Mouse (Mus musculus): ENCODE data around the gene Trim24. TPM values are rescaled to one million over a fixed set of nuclear protein-coding genes. Genes with fewer than 3 reads are reported as not detected.
"Not testable (repeated sequence)": the region's sequence is repeated elsewhere in the genome, so short reads cannot be mapped to it uniquely, and the experiment has no call there.

Trim24 gene
- polyA plus RNA-seq (2012; ENCODE audit: insufficient read depth, insufficient read length, missing spikeins), result 18.7 and 20.1 TPM in 2 replicates

GRCm38 (mm10) chr6:37870245-37871136, at the start of gene Trim24:
Gene Trim24 (plus strand): TSS chr6:37870811.
- peaks cover 6% of the 10 kb centered on the region for H3K4me1 ChIP-seq (ENCODE audit: control insufficient read depth, insufficient read depth, low read length)
- H3K4me3 ChIP-seq (ENCODE audit: insufficient read depth, low read length), result peak within 1 kb of the TSS; percentile 93
- TF ChIP-seq CTCF (IDR thresholded peaks at IDR 0.05; ENCODE audit: low read depth, low read length) (no peak), POLR2A (IDR thresholded peaks at IDR 0.05; ENCODE audit: borderline replicate concordance, low read depth, low read length) (no peak)
- peak within 1 kb of the TSS; percentile 84 for H3K27ac ChIP-seq (ENCODE audit: insufficient read depth, low read depth, low read length)

- no peak overlapping the region for H3K4me3 ChIP-seq (ENCODE audit: insufficient read depth, low read length)
- H3K27ac ChIP-seq (ENCODE audit: insufficient read depth, low read depth, low read length), result no peak overlapping the region
- no peaks in the 10 kb centered on the region for H3K4me1 ChIP-seq (ENCODE audit: control insufficient read depth, insufficient read depth, low read length)
- no peak for TF ChIP-seq POLR2A (IDR thresholded peaks at IDR 0.05; ENCODE audit: borderline replicate concordance, low read depth, low read length)
- no peak for TF ChIP-seq CTCF (IDR thresholded peaks at IDR 0.05; ENCODE audit: low read depth, low read length)
Observed at GRCm38 (mm10) chr6:37821531-37822051, 49.0 kb upstream of the Trim24 start.

- Histone ChIP-seq H3K4me1 (ENCODE audit: control insufficient read depth, insufficient read depth, low read length) (no peaks in the 10 kb centered on the region), H3K4me3 (ENCODE audit: insufficient read depth, low read length) (no peak overlapping the region), H3K27ac (ENCODE audit: insufficient read depth, low read depth, low read length) (no peak overlapping the region)
- TF ChIP-seq CTCF (IDR thresholded peaks at IDR 0.05; ENCODE audit: low read depth, low read length), result no peak
- TF ChIP-seq POLR2A (IDR thresholded peaks at IDR 0.05; ENCODE audit: borderline replicate concordance, low read depth, low read length), result no peak
Observed at GRCm38 (mm10) chr6:37822390-37822789, 48.2 kb upstream of the Trim24 start.

- H3K4me1 ChIP-seq (ENCODE audit: control insufficient read depth, insufficient read depth, low read length), result no peaks in the 10 kb centered on the region
- H3K27ac ChIP-seq (ENCODE audit: insufficient read depth, low read depth, low read length), result no peak overlapping the region
- no peak for TF ChIP-seq POLR2A (IDR thresholded peaks at IDR 0.05; ENCODE audit: borderline replicate concordance, low read depth, low read length)
- no peak for TF ChIP-seq CTCF (IDR thresholded peaks at IDR 0.05; ENCODE audit: low read depth, low read length)
- no peak overlapping the region for H3K4me3 ChIP-seq (ENCODE audit: insufficient read depth, low read length)
Observed at GRCm38 (mm10) chr6:37823731-37824130, 46.9 kb upstream of the Trim24 start.

GRCm38 (mm10) chr6:37825331-37826115, 45.1 kb upstream of the Trim24 start:
- H3K27ac ChIP-seq (ENCODE audit: insufficient read depth, low read depth, low read length); H3K4me3 ChIP-seq (ENCODE audit: insufficient read depth, low read length); H3K4me1 ChIP-seq (ENCODE audit: control insufficient read depth, insufficient read depth, low read length): not testable (repeated sequence)

GRCm38 (mm10) chr6:37828955-37829354, 41.7 kb upstream of the Trim24 start:
- TF ChIP-seq POLR2A (IDR thresholded peaks at IDR 0.05; ENCODE audit: borderline replicate concordance, low read depth, low read length), result no peak
- TF ChIP-seq CTCF (IDR thresholded peaks at IDR 0.05; ENCODE audit: low read depth, low read length), result no peak
- Histone ChIP-seq H3K4me3 (ENCODE audit: insufficient read depth, low read length) (no peak overlapping the region), H3K27ac (ENCODE audit: insufficient read depth, low read depth, low read length) (no peak overlapping the region), H3K4me1 (ENCODE audit: control insufficient read depth, insufficient read depth, low read length) (no peaks in the 10 kb centered on the region)

GRCm38 (mm10) chr6:37829631-37830030, 41.0 kb upstream of the Trim24 start:
- Histone ChIP-seq H3K4me3 (ENCODE audit: insufficient read depth, low read length) (no peak overlapping the region), H3K27ac (ENCODE audit: insufficient read depth, low read depth, low read length) (no peak overlapping the region), H3K4me1 (ENCODE audit: control insufficient read depth, insufficient read depth, low read length) (no peaks in the 10 kb centered on the region)
- TF ChIP-seq CTCF (IDR thresholded peaks at IDR 0.05; ENCODE audit: low read depth, low read length) (no peak), POLR2A (IDR thresholded peaks at IDR 0.05; ENCODE audit: borderline replicate concordance, low read depth, low read length) (no peak)

- H3K4me3 ChIP-seq (ENCODE audit: insufficient read depth, low read length), result no peak overlapping the region
- no peaks in the 10 kb centered on the region for H3K4me1 ChIP-seq (ENCODE audit: control insufficient read depth, insufficient read depth, low read length)
- no peak for TF ChIP-seq POLR2A (IDR thresholded peaks at IDR 0.05; ENCODE audit: borderline replicate concordance, low read depth, low read length)
- no peak for TF ChIP-seq CTCF (IDR thresholded peaks at IDR 0.05; ENCODE audit: low read depth, low read length)
- H3K27ac ChIP-seq (ENCODE audit: insufficient read depth, low read depth, low read length), result no peak overlapping the region
Observed at GRCm38 (mm10) chr6:37833691-37834090, 36.9 kb upstream of the Trim24 start.

- not testable (repeated sequence) for H3K27ac ChIP-seq (ENCODE audit: insufficient read depth, low read depth, low read length); H3K4me3 ChIP-seq (ENCODE audit: insufficient read depth, low read length); H3K4me1 ChIP-seq (ENCODE audit: control insufficient read depth, insufficient read depth, low read length)
Observed at GRCm38 (mm10) chr6:37836951-37837565, 33.6 kb upstream of the Trim24 start.

All from bone marrow macrophage, adult 2 months (primary cell).